Mouse (Mus musculus): ENCODE measurements at regions not wholly inside any gene's neighbourhood (a gene's known extent, or its start where the extent isn't known, plus 50 kb on each side); places are given as distances from the start of the nearest gene placed in this dataset.

DNA sequence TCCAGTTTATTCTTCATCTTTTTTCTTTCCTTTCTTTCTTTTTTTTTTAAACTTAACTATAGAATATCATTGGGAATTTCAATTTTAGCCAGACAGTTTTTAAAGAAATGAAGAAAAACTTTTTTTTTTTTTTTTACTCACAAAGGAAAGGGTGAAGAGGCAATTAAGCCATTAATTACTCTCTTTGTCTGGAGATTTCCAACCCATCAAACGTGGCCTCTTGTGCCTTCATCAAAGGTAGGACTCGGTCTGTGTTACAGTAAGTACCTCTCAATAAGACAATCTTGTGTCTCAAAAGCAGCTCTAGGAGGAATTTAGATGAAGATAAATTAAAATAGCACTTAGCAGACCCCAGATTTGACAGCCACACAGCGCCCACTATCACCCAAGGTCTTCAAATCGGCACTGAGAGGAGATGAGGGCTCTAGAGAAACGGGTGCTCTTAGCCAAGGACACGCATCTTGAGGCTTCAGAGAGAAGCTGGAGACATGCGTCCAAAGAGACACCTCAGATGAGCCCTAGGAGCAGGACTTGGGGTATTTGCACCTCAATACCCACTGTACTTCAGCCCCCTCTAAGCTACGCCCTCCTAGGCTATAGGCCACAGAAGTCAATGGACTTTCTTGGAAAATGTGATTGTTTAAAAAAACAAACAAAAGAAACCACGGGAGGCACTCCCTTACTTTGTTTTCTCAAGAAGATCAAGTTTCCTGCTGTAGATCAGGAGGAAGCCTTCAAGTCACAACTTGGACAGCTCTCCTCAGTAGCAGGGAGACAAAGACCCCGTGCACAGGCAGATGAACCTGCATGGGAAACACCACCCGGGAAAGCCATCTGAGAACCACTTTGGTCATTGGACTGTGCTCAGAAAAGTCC is 176.8 kb upstream of the Spred2 start:
- no peak for DNase-seq (ENCODE audit: low spot score)

- no peak for DNase-seq (ENCODE audit: low spot score)
Measured at GRCm38 (mm10) chr11:19747973-19748559, 176.1 kb upstream of the Spred2 start.

GRCm38 (mm10) chr11:19758892-19759291 is 165.3 kb upstream of the Spred2 start:
- no peak for DNase-seq (ENCODE audit: low spot score)

DNA sequence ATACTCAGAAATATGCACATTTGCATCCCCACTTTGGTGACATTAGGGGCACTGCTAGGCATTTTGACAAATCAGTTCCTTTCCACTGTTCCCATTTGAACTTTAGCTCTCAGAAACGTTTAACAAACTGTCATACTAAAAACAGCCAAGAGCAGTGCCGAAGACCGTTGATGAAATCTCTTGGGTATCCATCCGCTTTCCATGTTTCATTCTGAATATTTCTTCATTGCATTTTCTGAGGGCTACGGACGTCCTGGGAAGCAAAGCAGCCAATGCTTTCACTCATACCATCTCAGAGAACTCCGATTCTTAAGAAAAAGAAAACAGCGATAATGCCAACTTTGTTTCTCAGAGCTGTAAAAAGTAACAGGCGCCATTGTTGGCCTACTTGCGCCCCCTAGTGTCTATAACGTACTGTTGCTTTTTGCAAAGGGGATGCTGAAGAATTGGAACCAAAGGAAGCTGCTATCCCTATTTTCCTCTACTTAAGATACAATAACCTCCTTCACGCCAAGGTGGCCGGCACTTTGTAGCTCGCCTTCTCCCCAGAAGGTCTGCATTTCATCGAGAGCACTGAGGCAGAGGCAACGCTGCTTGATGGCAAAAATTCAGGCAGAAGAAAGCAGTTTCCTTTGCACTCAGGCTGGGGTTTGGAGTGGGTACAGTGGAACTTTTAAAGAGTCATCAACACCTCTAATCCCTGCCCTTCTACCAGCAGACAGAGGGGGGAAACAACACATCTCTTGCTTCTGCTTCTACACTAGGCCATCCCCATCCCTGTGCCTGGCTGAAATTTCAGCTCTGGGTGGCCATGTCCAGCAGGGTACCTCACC is 163.1 kb upstream of the Spred2 start:
- peak; percentile 1 for DNase-seq (ENCODE audit: low spot score)

GRCm38 (mm10) chr11:19761694-19761976 is 162.5 kb upstream of the Spred2 start:
- DNase-seq (ENCODE audit: low spot score), result no peak

GRCm38 (mm10) chr11:19767316-19767715 is 156.9 kb upstream of the Spred2 start:
- DNase-seq (ENCODE audit: low spot score), result no peak

DNA sequence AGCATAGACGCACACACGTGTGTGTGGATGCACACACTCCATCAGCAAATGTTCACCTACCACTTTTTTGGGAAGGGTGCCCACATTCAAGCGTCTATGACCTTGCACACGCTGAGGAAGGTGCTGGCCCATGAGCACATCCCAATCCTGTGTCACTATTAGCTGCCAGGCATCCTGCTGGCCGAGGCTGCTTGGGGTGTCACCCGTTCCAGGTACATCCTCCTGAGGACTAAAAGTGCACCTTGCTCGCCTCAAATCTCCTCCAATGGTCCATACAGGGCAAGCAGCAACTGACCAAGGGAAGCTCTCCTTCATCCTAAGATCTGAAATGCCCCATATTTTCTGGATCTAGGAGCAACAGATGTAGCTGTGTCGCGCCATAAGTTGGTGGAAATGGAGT is 156.3 kb upstream of the Spred2 start:
- no peak for DNase-seq (ENCODE audit: low spot score)

GRCm38 (mm10) chr11:19768962-19769361 is 155.2 kb upstream of the Spred2 start:
- DNase-seq (ENCODE audit: low spot score), result no peak

- no peak for DNase-seq (ENCODE audit: low spot score)
Measured at GRCm38 (mm10) chr11:19774010-19774409, 150.2 kb upstream of the Spred2 start.

DNA sequence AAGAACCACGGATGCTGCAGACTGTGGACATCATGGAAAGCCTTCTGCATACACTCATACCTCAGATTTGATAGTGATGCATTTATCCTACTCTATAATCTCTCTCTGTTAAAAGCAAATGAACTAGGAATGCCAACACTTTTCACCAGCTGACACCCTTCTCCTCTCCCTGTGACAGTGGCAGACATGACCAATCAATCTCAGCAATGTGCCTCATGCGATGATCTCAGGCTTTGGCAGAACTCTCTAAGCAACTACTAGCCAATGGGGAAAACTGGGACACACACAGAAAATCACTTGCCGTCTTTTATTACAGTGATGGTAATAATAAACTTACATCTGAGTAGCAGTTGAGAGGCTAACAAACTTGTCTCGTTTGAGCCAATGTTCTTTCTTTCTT is 148.4 kb upstream of the Spred2 start:
- DNase-seq (ENCODE audit: low spot score), result no peak

DNA sequence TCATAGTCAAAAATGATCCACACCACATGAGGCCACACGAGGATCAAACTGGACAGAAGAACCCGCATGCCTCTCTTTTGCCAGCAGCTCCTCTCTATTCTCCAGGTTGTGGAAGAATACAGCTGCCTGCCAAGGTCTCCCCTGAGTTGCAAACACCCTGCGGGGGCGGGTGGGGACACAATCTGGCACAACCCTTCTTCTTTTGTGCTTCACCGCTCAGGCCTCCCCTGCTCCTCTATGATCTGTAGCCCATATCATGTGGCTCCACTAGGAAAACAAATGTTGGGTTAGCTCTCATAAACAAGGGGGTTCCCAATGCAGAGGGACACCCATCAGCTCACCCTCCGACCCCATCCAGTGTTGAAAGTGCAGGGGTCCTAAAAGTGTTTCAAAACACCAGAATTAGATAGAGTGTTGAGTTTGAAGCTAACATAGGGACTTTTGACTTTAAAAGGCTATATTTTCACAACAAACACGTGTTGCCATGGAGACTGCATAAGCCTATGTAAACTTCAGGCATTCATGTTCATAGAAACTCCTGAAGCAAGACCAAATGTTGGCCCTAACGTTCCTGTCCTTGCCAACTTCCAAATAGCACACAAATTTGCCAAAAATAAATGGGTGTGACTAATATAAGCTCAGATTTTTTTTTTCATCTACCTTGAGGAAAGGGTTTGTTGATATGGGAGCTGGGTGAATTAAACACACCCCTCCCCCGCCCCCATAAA is 147.5 kb upstream of the Spred2 start:
- DNase-seq (ENCODE audit: low spot score), result no peak

- DNase-seq (ENCODE audit: low spot score), result no peak
Measured at GRCm38 (mm10) chr11:19778191-19778590, 146.0 kb upstream of the Spred2 start.

- no peak for DNase-seq (ENCODE audit: low spot score)
Measured at GRCm38 (mm10) chr11:19785110-19785509, 139.1 kb upstream of the Spred2 start.

- DNase-seq (ENCODE audit: low spot score), result no peak
Measured at GRCm38 (mm10) chr11:19796950-19797670, 127.1 kb upstream of the Spred2 start.

DNA sequence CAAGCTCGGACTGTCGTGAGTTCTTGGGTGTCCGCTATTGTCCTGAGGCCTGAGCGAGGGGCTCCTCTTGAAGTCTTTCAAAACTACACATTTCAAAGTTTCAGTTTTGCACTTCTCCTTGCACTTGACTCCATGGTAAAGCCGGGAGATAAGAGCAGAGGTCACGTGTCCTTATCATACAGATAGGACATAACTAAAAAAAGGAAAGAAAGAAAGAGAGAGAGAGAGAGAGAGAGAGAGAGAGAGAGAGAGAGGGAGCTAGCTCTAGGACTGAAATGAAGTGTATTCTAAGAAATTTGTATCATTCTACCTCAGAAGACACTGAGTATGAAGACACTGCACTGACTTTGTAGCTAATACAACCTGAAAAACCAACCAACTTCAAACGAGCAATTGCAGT is 114.8 kb upstream of the Spred2 start:
- no peak for DNase-seq (ENCODE audit: low spot score)

- no peak for DNase-seq (ENCODE audit: low spot score)
Measured at GRCm38 (mm10) chr11:19811271-19811991, 112.7 kb upstream of the Spred2 start.

- DNase-seq (ENCODE audit: low spot score), result no peak
Measured at GRCm38 (mm10) chr11:19811992-19812690, 112.0 kb upstream of the Spred2 start.

DNA sequence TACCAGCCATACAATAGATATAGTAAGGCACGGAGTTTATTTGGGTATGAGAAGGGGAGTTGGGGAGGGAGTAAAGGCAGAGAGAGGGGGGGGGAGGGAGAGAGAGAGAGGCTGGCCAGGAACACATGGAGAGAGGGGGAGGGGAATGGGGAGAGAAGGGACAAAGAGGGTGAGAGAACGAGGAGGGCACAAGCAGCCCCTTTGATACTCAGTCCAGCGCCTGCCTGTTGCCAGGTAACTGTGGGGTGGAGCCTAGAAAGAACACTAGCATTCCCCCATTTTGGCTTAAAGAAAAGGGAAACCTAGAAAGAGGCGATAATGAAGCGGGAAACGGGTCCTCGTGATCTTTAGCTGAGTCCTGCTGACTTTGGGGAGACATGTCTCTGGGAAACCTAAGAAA is 110.6 kb upstream of the Spred2 start:
- no peak for DNase-seq (ENCODE audit: low spot score)

GRCm38 (mm10) chr11:19822991-19823390 is 101.2 kb upstream of the Spred2 start:
- no peak for DNase-seq (ENCODE audit: low spot score)

DNA sequence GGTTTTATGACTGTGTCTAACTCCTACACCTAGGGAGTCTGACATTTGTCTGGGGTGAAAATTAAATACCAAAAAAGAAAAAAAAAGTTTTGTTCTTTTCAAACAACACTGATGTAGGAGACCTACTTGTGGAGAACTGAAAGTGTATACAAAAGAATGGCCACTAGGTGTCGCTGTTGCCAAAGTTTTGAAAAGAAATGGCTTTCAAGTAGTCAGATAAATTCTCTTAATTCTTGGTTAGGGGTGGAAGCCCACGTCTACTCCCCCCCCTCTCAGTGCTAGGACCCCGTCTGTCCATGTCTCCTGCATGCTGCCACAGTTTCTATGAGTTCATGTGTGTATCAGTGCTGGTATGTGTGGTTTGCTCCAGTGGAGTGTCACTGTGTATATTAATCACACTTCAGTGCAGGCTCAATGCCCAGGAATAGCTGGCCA is 100.7 kb upstream of the Spred2 start:
- peak; percentile 26 for DNase-seq (ENCODE audit: low spot score)
